Mouse (Mus musculus): ENCODE measurements around the gene Amacr. TPM values are rescaled to one million over a fixed set of nuclear protein-coding genes. Genes with fewer than 3 reads are reported as not detected.

Amacr gene
- polyA plus RNA-seq, 1 experiment from 2014 or later: 10.1 TPM

- Histone ChIP-seq H3K4me1 (replicated peaks; ENCODE audit: control insufficient read depth, insufficient read depth, low read length) (peaks cover 2% of the 10 kb centered on the region), H3K4me3 (ENCODE audit: low read depth, low read length) (no peak overlapping the region), H3K9me3 (ENCODE audit: control insufficient read depth, low read length) (no peaks in the 10 kb centered on the region), H3K4me2 (replicated peaks; ENCODE audit: low read depth, low read length) (no peak overlapping the region), H3K9ac (ENCODE audit: low read depth, low read length) (no peak overlapping the region), H3K36me3 (ENCODE audit: control insufficient read depth, insufficient read depth, low read length) (no peaks in the 10 kb centered on the region), H3K27me3 (ENCODE audit: control insufficient read depth, insufficient read depth, low read length) (no peaks in the 10 kb centered on the region), H3K27ac (ENCODE audit: low read depth, low read length) (no peak overlapping the region)
- ATAC-seq (ENCODE audit: low FRiP score): no peak
- WGBS: 86% methylated on average over 6 of the region's 6 CpGs
- DNase-seq (ENCODE audit: low spot score): no peak
Observed at GRCm38 (mm10) chr15:10954381-10955016, 27.1 kb upstream of the Amacr start.

- Histone ChIP-seq H3K4me3 (ENCODE audit: low read depth, low read length) (no peak overlapping the region), H3K4me2 (replicated peaks; ENCODE audit: low read depth, low read length) (no peak overlapping the region), H3K36me3 (ENCODE audit: control insufficient read depth, insufficient read depth, low read length) (no peaks in the 10 kb centered on the region), H3K27me3 (ENCODE audit: control insufficient read depth, insufficient read depth, low read length) (no peaks in the 10 kb centered on the region), H3K4me1 (replicated peaks; ENCODE audit: control insufficient read depth, insufficient read depth, low read length) (peaks cover 2% of the 10 kb centered on the region), H3K9ac (ENCODE audit: low read depth, low read length) (no peak overlapping the region), H3K27ac (ENCODE audit: low read depth, low read length) (no peak overlapping the region), H3K9me3 (ENCODE audit: control insufficient read depth, low read length) (no peaks in the 10 kb centered on the region)
- DNase-seq (ENCODE audit: low spot score): no peak
- ATAC-seq (ENCODE audit: low FRiP score): no peak
- WGBS: 77% methylated on average over 5 of the region's 5 CpGs
Observed at GRCm38 (mm10) chr15:10955156-10955555, 26.4 kb upstream of the Amacr start.

GRCm38 (mm10) chr15:10956706-10957105, 24.9 kb upstream of the Amacr start:
- no peak overlapping the region for H3K27ac ChIP-seq (ENCODE audit: low read depth, low read length)
- no peak overlapping the region for H3K4me3 ChIP-seq (ENCODE audit: low read depth, low read length)
- no peaks in the 10 kb centered on the region for H3K36me3 ChIP-seq (ENCODE audit: control insufficient read depth, insufficient read depth, low read length)
- H3K4me2 ChIP-seq (replicated peaks; ENCODE audit: low read depth, low read length): no peak overlapping the region
- ATAC-seq (ENCODE audit: low FRiP score) (no peak), DNase-seq (ENCODE audit: low spot score) (no peak)
- H3K4me1 ChIP-seq (replicated peaks; ENCODE audit: control insufficient read depth, insufficient read depth, low read length): peaks cover 2% of the 10 kb centered on the region
- H3K9ac ChIP-seq (ENCODE audit: low read depth, low read length): no peak overlapping the region
- no peaks in the 10 kb centered on the region for H3K9me3 ChIP-seq (ENCODE audit: control insufficient read depth, low read length)
- 55% methylated on average over 3 of the region's 3 CpGs for WGBS
- H3K27me3 ChIP-seq (ENCODE audit: control insufficient read depth, insufficient read depth, low read length): no peaks in the 10 kb centered on the region

GRCm38 (mm10) chr15:10959277-10960026, 22.1 kb upstream of the Amacr start:
- Histone ChIP-seq H3K4me1 (replicated peaks; ENCODE audit: control insufficient read depth, insufficient read depth, low read length) (no peaks in the 10 kb centered on the region), H3K9me3 (ENCODE audit: control insufficient read depth, low read length) (no peaks in the 10 kb centered on the region), H3K4me3 (ENCODE audit: low read depth, low read length) (no peak overlapping the region), H3K36me3 (ENCODE audit: control insufficient read depth, insufficient read depth, low read length) (no peaks in the 10 kb centered on the region), H3K9ac (ENCODE audit: low read depth, low read length) (no peak overlapping the region), H3K27me3 (ENCODE audit: control insufficient read depth, insufficient read depth, low read length) (no peaks in the 10 kb centered on the region), H3K4me2 (replicated peaks; ENCODE audit: low read depth, low read length) (no peak overlapping the region), H3K27ac (ENCODE audit: low read depth, low read length) (no peak overlapping the region)
- ATAC-seq (ENCODE audit: low FRiP score): no peak
- 86% methylated on average over 15 of the region's 15 CpGs for WGBS
- no peak for DNase-seq (ENCODE audit: low spot score)

GRCm38 (mm10) chr15:10960267-10960666, 21.3 kb upstream of the Amacr start:
- DNase-seq (ENCODE audit: low spot score) (no peak), ATAC-seq (ENCODE audit: low FRiP score) (no peak)
- Histone ChIP-seq H3K27ac (ENCODE audit: low read depth, low read length) (no peak overlapping the region), H3K4me2 (replicated peaks; ENCODE audit: low read depth, low read length) (no peak overlapping the region), H3K27me3 (ENCODE audit: control insufficient read depth, insufficient read depth, low read length) (no peaks in the 10 kb centered on the region), H3K4me1 (replicated peaks; ENCODE audit: control insufficient read depth, insufficient read depth, low read length) (no peaks in the 10 kb centered on the region), H3K9ac (ENCODE audit: low read depth, low read length) (no peak overlapping the region), H3K36me3 (ENCODE audit: control insufficient read depth, insufficient read depth, low read length) (no peaks in the 10 kb centered on the region), H3K4me3 (ENCODE audit: low read depth, low read length) (no peak overlapping the region), H3K9me3 (ENCODE audit: control insufficient read depth, low read length) (no peaks in the 10 kb centered on the region)
- 90% methylated on average over 5 of the region's 5 CpGs for WGBS

- Histone ChIP-seq H3K4me2 (replicated peaks; ENCODE audit: low read depth, low read length) (no peak overlapping the region), H3K9ac (ENCODE audit: low read depth, low read length) (no peak overlapping the region), H3K4me3 (ENCODE audit: low read depth, low read length) (no peak overlapping the region), H3K9me3 (ENCODE audit: control insufficient read depth, low read length) (no peaks in the 10 kb centered on the region), H3K27ac (ENCODE audit: low read depth, low read length) (no peak overlapping the region), H3K36me3 (ENCODE audit: control insufficient read depth, insufficient read depth, low read length) (no peaks in the 10 kb centered on the region), H3K4me1 (replicated peaks; ENCODE audit: control insufficient read depth, insufficient read depth, low read length) (no peaks in the 10 kb centered on the region), H3K27me3 (ENCODE audit: control insufficient read depth, insufficient read depth, low read length) (no peaks in the 10 kb centered on the region)
- WGBS: 83% methylated on average over 2 of the region's 2 CpGs
- ATAC-seq (ENCODE audit: low FRiP score) (no peak), DNase-seq (ENCODE audit: low spot score) (no peak)
Observed at GRCm38 (mm10) chr15:10962601-10963000, 19.0 kb upstream of the Amacr start.

GRCm38 (mm10) chr15:10969439-10969838, 12.1 kb upstream of the Amacr start:
- no peaks in the 10 kb centered on the region for H3K4me1 ChIP-seq (replicated peaks; ENCODE audit: control insufficient read depth, insufficient read depth, low read length)
- H3K27me3 ChIP-seq (ENCODE audit: control insufficient read depth, insufficient read depth, low read length): no peaks in the 10 kb centered on the region
- H3K4me3 ChIP-seq (ENCODE audit: low read depth, low read length): no peak overlapping the region
- ATAC-seq (ENCODE audit: low FRiP score): no peak
- no peaks in the 10 kb centered on the region for H3K9me3 ChIP-seq (ENCODE audit: control insufficient read depth, low read length)
- no peak overlapping the region for H3K9ac ChIP-seq (ENCODE audit: low read depth, low read length)
- no peak overlapping the region for H3K4me2 ChIP-seq (replicated peaks; ENCODE audit: low read depth, low read length)
- WGBS: 87% methylated on average over 3 of the region's 3 CpGs
- DNase-seq (ENCODE audit: low spot score): no peak
- no peaks in the 10 kb centered on the region for H3K36me3 ChIP-seq (ENCODE audit: control insufficient read depth, insufficient read depth, low read length)
- H3K27ac ChIP-seq (ENCODE audit: low read depth, low read length): no peak overlapping the region

GRCm38 (mm10) chr15:10970777-10971176, 10.8 kb upstream of the Amacr start:
- H3K27me3 ChIP-seq (ENCODE audit: control insufficient read depth, insufficient read depth, low read length): no peaks in the 10 kb centered on the region
- H3K9ac ChIP-seq (ENCODE audit: low read depth, low read length): no peak overlapping the region
- ATAC-seq (ENCODE audit: low FRiP score) (no peak), DNase-seq (ENCODE audit: low spot score) (no peak)
- no peaks in the 10 kb centered on the region for H3K36me3 ChIP-seq (ENCODE audit: control insufficient read depth, insufficient read depth, low read length)
- no peak overlapping the region for H3K27ac ChIP-seq (ENCODE audit: low read depth, low read length)
- no peaks in the 10 kb centered on the region for H3K4me1 ChIP-seq (replicated peaks; ENCODE audit: control insufficient read depth, insufficient read depth, low read length)
- no peaks in the 10 kb centered on the region for H3K9me3 ChIP-seq (ENCODE audit: control insufficient read depth, low read length)
- H3K4me3 ChIP-seq (ENCODE audit: low read depth, low read length): no peak overlapping the region
- H3K4me2 ChIP-seq (replicated peaks; ENCODE audit: low read depth, low read length): no peak overlapping the region
- WGBS: 91% methylated on average over 5 of the region's 5 CpGs

GRCm38 (mm10) chr15:10977151-10977550, 4.4 kb upstream of the Amacr start:
- Histone ChIP-seq H3K27me3 (ENCODE audit: control insufficient read depth, insufficient read depth, low read length) (no peaks in the 10 kb centered on the region), H3K9ac (ENCODE audit: low read depth, low read length) (no peak overlapping the region), H3K36me3 (ENCODE audit: control insufficient read depth, insufficient read depth, low read length) (no peaks in the 10 kb centered on the region), H3K9me3 (ENCODE audit: control insufficient read depth, low read length) (no peaks in the 10 kb centered on the region), H3K27ac (ENCODE audit: low read depth, low read length) (no peak overlapping the region), H3K4me1 (replicated peaks; ENCODE audit: control insufficient read depth, insufficient read depth, low read length) (no peaks in the 10 kb centered on the region), H3K4me3 (ENCODE audit: low read depth, low read length) (no peak overlapping the region), H3K4me2 (replicated peaks; ENCODE audit: low read depth, low read length) (no peak overlapping the region)
- no peak for DNase-seq (ENCODE audit: low spot score)
- ATAC-seq (ENCODE audit: low FRiP score): no peak

Measured in hindbrain, embryonic 11.5 days (tissue).